Mouse (Mus musculus) ovary, adult 2 months (tissue): Measurements from ENCODE around the gene Olfr648. TPM values are rescaled to one million over a fixed set of nuclear protein-coding genes. Genes with fewer than 3 reads are reported as not detected.

Experiments used
- polyA plus RNA-seq: library from polyadenylated mRNA; depleted of rRNA; stranded (reverse); fragments of >200 nt; gene quantifications from 2 replicates; pipeline ENCODE4 v1.2.3, GENCODE M21; 2012; rRNA removed

Gene Olfr648
- 0.11 TPM in 1 of 2 replicates, not detected in the other for polyA plus RNA-seq

GRCm38 (mm10) chr7:104183292-104183691, at the start of gene Olfr648:
Gene Olfr648, minus strand, starts transcription at chr7:104183392.

DNA sequence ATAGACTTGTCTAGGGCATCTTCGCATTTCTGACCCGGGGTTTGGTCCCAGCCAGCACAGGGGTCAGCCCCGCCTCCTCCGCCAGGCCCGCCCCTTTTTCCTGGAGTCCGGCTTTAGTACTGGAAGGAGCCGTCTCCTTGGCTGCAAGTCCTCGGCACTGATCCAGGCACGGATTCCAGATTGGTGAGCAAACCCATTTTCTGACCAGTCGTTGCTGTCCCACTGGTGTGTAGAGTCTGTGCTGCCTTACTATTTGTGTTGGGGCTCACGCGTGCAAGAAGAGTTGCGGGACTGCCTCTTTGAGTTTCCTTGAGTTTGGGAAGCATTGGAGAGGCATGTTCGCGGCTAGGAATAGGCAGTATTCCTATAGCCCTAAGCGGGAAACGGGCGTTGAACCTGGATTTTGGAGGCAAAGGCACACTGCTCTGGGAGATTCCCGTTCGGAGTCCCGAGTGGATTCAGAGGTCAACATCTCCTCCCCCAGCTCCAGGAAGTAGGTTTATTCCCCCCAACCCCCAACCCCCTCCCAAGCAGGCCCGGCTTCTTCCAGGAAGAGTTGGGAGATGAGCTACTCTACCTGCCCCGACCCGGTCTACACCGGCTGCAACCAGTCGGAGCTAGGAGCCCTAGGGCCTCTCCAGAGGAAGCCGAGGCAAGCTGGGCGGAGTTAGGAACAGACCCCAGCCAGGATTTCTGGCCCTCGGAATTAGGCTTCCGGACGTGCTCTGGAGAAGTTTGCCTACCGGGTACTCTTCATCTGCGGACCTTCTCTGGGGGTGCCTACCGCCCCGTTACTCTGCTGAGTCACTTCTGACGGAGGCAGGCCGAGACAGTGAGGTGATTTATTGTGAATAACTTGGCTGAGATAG, 35.7 kb upstream of the Olfr648 start, which contains the start of gene Trim6:
TSS of gene Trim6 (plus strand) at position 93 of the 869 bp plus-strand sequence.

DNA sequence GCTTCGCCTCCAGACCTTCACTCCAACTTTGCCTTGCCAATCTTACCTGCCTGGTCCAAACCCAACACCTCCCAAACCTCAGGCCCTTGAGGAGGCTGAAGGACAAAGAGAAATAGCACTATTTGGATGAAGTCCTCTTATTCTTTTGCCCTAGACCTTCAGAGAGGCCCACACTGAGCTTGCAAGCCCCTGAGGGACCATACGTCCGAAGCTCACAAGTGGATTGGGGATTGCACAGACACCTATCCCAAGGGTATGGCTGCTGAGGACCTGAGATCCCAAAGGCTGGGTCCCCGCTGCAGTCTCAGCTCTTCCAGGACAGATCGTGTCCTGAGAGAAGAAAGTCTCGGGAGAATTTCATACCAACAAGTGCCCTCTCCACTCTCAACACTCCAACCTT, 12.7 kb upstream of the Olfr648 start, which contains the start of gene Olfr649:
TSS of gene Olfr649 (minus strand) at position 101 of the 400 bp plus-strand sequence.

GRCm38 (mm10) chr7:104150456-104150855, 32.7 kb downstream of the Olfr648 start, which contains the start of gene Ubqlnl:
Gene Ubqlnl, minus strand, starts transcription at chr7:104150556.

DNA sequence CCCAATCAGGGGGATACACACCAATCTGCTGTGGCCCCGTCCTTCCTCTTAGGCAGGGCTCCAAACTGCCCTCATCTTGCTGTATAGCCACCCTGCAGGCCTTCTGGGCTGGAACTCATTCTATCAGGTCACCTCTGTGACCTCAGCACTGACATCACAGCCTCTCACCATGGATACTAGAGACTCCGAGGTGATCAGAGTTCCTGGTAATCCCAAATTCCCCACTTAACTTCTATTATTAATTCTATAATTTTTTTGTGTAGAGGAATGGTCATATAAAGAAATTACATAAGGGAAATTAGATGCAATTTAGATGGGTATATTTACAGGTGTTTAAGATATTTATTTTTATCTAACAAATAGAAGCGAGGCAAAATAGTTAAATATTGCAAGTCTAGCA, 40.0 kb downstream of the Olfr648 start, which contains the start of gene Ubqln3:
TSS of gene Ubqln3 (minus strand) at position 101 of the 400 bp plus-strand sequence.

DNA sequence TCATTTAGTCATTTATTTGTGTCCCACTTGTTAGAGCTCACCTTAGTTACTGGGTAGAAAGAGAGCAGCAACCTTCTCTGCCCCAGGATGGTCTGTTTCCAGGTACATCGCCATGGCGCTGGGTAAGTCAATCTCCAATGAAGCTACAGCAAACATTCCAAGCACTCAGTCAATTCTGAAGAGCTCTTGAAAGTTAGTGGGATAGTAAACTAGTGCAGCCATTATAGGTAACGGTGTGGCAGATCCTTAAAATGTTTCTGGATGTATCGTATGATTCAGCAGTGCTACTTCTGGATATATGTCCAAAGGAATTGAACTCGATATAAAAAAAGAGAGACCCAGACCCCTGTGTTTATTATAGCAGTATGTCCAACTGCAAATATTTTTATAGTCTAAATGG, 45.9 kb downstream of the Olfr648 start, which contains the start of gene Olfr643:
TSS of gene Olfr643 (minus strand) at position 101 of the 400 bp plus-strand sequence.

GRCm38 (mm10) chr7:104129726-104130125, 53.5 kb downstream of the Olfr648 start, which contains the start of gene Ubqln5:
Gene Ubqln5, minus strand, starts transcription at chr7:104129826.

Other genes with a start within 250 kb of the Olfr648 start
- gene Olfr632, start 249.0 kb downstream of the Olfr648 start, polyA plus RNA-seq = not detected in 2 replicates
- not detected in 2 replicates for gene Olfr633, start 239.0 kb downstream of the Olfr648 start, polyA plus RNA-seq
- not detected in 2 replicates for gene Olfr635, start 212.2 kb downstream of the Olfr648 start, polyA plus RNA-seq
- gene Olfr638, start 184.6 kb downstream of the Olfr648 start, polyA plus RNA-seq = not detected in 2 replicates
- not detected in 2 replicates for gene Olfr639, start 166.1 kb downstream of the Olfr648 start, polyA plus RNA-seq
- gene Olfr640, start 157.8 kb downstream of the Olfr648 start, polyA plus RNA-seq = not detected in 2 replicates
- not detected in 2 replicates for gene Olfr641, start 147.9 kb downstream of the Olfr648 start, polyA plus RNA-seq
- not detected in 2 replicates for gene Olfr642, start 130.7 kb downstream of the Olfr648 start, polyA plus RNA-seq
- gene 4930516K23Rik, start 121.9 kb downstream of the Olfr648 start, polyA plus RNA-seq = not detected in 2 replicates
- gene Olfr644, start 111.5 kb downstream of the Olfr648 start, polyA plus RNA-seq = not detected in 2 replicates
- not detected in 2 replicates for gene Olfr645, start 97.9 kb downstream of the Olfr648 start, polyA plus RNA-seq
- gene Olfr646, start 78.5 kb downstream of the Olfr648 start, polyA plus RNA-seq = not detected in 2 replicates
- not detected in 2 replicates for gene Ubqln5, start 53.6 kb downstream of the Olfr648 start, polyA plus RNA-seq
- gene Olfr643, start 46.0 kb downstream of the Olfr648 start, polyA plus RNA-seq = not detected in 2 replicates
- not detected in 2 replicates for gene Ubqln3, start 40.1 kb downstream of the Olfr648 start, polyA plus RNA-seq
- gene Ubqlnl, start 32.8 kb downstream of the Olfr648 start, polyA plus RNA-seq = not detected in 2 replicates
- gene Olfm5, start 18.6 kb downstream of the Olfr648 start, polyA plus RNA-seq = not detected in 2 replicates
- not detected in 2 replicates for gene Olfr649, start 12.6 kb upstream of the Olfr648 start, polyA plus RNA-seq
- gene Trim6, start 35.4 kb upstream of the Olfr648 start, polyA plus RNA-seq = 0.77 and 0.95 TPM in 2 replicates
- gene Trim34a, start 61.1 kb upstream of the Olfr648 start, polyA plus RNA-seq = 4.1 and 4.9 TPM in 2 replicates
- gene Trim5, start 104.7 kb upstream of the Olfr648 start, polyA plus RNA-seq = 0.33 and 0.54 TPM in 2 replicates
- gene Trim12a, start 132.1 kb upstream of the Olfr648 start, polyA plus RNA-seq = 1.9 and 2.0 TPM in 2 replicates
- 1.7 and 2.0 TPM in 2 replicates for gene Trim34b, start 146.1 kb upstream of the Olfr648 start, polyA plus RNA-seq
- 1.9 and 2.0 TPM in 2 replicates for gene Trim12c, start 170.0 kb upstream of the Olfr648 start, polyA plus RNA-seq
- gene Trim30b, start 186.5 kb upstream of the Olfr648 start, polyA plus RNA-seq = 0.02 and 0.03 TPM in 2 replicates
- gene Trim30c, start 217.4 kb upstream of the Olfr648 start, polyA plus RNA-seq = not detected in 2 replicates